Mouse (Mus musculus) midbrain, embryonic 16.5 days (tissue): Measurements from ENCODE around the gene Pam16. TPM values are rescaled to one million over a fixed set of nuclear protein-coding genes. Genes with fewer than 3 reads are reported as not detected.
"Not testable (repeated sequence)": the region's sequence is repeated elsewhere in the genome, so short reads cannot be mapped to it uniquely, and the experiment has no call there.

Experiments
- ATAC-seq: fragments of 200-750 bp; cut with Nextera tagmentation; 2 replicates; pipeline ENCODE4 v1.8.0; 2017; ENCODE audit warnings: moderate TSS enrichment
- H3K27ac ChIP-seq: fragments of 300-500 bp; sonication (generic); 2 replicates; pipeline ENCODE4 v1.5.1; 2014; ENCODE audit warnings: mild to moderate bottlenecking, low read length, mixed read lengths
- H3K27me3 ChIP-seq: fragments of 300-500 bp; sonication (generic); 2 replicates; pipeline ENCODE4 v1.6.1; 2014; ENCODE audit warnings: low read depth, low read length, mixed read lengths; ENCODE audit not compliant: control insufficient read depth, insufficient read depth
- H3K36me3 ChIP-seq: fragments of 300-500 bp; sonication (generic); 2 replicates; pipeline ENCODE4 v1.6.1; 2014; ENCODE audit warnings: mild to moderate bottlenecking, low read length, moderate library complexity, mixed read lengths; ENCODE audit not compliant: control insufficient read depth, insufficient read depth
- H3K4me1 ChIP-seq: fragments of 300-500 bp; sonication (generic); 2 replicates; pipeline ENCODE4 v1.6.1; 2014; ENCODE audit warnings: mild to moderate bottlenecking, low read length, mixed read lengths; ENCODE audit not compliant: control insufficient read depth, insufficient read depth
- H3K4me2 ChIP-seq: fragments of 300-500 bp; sonication (generic); 2 replicates; pipeline ENCODE4 v1.6.1; 2014; ENCODE audit warnings: mild to moderate bottlenecking, low read length, mixed read lengths
- H3K4me3 ChIP-seq: fragments of 300-500 bp; sonication (generic); 2 replicates; pipeline ENCODE4 v1.5.1; 2014; ENCODE audit warnings: low read depth, mild to moderate bottlenecking, low read length, moderate library complexity, mixed read lengths
- H3K9ac ChIP-seq: fragments of 300-500 bp; sonication (generic); 2 replicates; pipeline ENCODE4 v1.6.1; 2014; ENCODE audit warnings: low read depth, low read length, mixed read lengths
- H3K9me3 ChIP-seq: fragments of 300-500 bp; sonication (generic); replicated peaks from 2 replicates; pipeline ENCODE4 v1.6.1; 2014; ENCODE audit warnings: mild to moderate bottlenecking, low read length, mixed read lengths; ENCODE audit not compliant: control insufficient read depth, poor library complexity, severe bottlenecking
- WGBS: fragments of 180-500 bp; shearing (Covaris S2); extraction: QIAGEN DNeasy Blood & Tissue Kit; methylation state at CpG from one replicate; pipeline ENCODE4 v1.1.7; 2014; 5-methylcytosine and 5-hydroxymethylcytosine counted together
- polyA plus RNA-seq: library from polyadenylated mRNA; unstranded; fragments of >200 nt; fragmentation: Nextera tagmentation; extraction: Ambion mirVana; gene quantifications from 2 replicates; pipeline ENCODE4 v1.2.1, GENCODE M21; 2015

Pam16 gene
- polyA plus RNA-seq, 1 experiment from 2014 or later, result 153 TPM

DNA sequence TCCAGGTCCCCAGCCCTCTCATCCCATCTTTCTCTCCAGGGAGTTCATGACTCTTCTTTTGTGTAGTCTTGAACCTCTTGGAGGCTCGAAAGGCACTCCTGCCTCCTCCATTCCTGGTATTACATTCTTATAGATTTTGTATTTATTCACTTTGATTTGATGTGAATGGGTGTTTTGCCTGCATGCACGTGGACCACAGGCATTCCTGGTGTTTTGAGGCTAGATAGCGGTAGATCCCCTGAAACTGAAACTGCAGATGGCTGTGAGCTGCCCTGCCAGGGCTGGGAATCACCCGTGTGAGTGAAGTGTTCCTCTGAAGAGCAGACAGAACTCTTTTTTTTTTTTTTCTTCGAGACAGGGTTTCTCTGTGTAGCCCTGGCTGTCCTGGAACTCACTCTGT is 40.4 kb downstream of the Pam16 start:
- no peak for ATAC-seq
- Histone ChIP-seq H3K9ac (no peak overlapping the region), H3K4me3 (no peak overlapping the region), H3K9me3 (no peaks in the 10 kb centered on the region), H3K36me3 (no peaks in the 10 kb centered on the region), H3K27ac (no peak overlapping the region), H3K4me1 (peaks cover 5% of the 10 kb centered on the region), H3K27me3 (no peaks in the 10 kb centered on the region), H3K4me2 (no peak overlapping the region)
- 81% methylated on average over 5 of the region's 5 CpGs for WGBS

DNA sequence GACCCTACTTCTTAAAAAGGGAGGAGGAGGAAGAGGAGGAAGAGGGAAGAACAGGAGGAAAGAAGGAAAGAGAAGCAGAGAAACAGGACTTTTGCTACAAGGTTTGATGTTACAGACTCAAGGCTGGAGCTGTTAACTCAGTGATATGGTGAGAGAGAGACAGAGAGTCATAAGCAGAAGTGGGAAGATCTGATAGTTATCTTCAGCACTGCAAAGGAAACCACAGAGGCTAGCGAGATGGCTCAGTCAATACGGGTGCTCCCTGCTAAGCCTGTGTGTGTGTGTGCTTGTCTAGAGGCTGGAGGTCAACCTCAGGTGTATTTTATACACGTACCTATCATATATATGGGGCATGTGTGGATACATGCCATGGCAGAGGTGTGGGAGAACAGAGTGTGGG is 41.0 kb downstream of the Pam16 start:
- Histone ChIP-seq H3K4me2 (no peak overlapping the region), H3K4me1 (peaks cover 5% of the 10 kb centered on the region), H3K9ac (no peak overlapping the region), H3K4me3 (no peak overlapping the region), H3K27me3 (no peaks in the 10 kb centered on the region), H3K9me3 (no peaks in the 10 kb centered on the region), H3K36me3 (no peaks in the 10 kb centered on the region), H3K27ac (no peak overlapping the region)
- ATAC-seq, result no peak
- 88% methylated on average over 3 of the region's 3 CpGs for WGBS

DNA sequence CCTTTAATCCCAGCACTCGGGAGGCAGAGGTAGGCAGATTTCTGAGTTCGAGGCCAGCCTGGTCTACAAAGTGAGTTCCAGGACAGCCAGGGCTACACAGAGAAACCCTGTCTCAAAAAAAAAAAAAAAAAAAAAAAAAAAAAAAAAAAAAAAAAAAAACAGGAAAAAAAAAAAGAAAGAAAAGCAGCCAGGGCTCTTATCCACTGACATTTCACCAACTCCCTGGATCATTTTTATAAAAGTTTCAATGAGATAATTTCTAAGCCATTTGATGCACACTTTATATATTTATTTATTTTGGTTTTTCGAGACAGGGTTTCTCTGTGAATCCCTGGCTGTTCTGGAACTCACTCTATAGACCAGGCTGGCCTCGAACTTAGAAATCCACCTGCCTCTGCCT is 43.6 kb downstream of the Pam16 start:
- WGBS, result 90% methylated on average over 3 of the region's 4 CpGs
- H3K9ac ChIP-seq, H3K9me3 ChIP-seq, H3K36me3 ChIP-seq, H3K4me2 ChIP-seq, H3K4me3 ChIP-seq, H3K4me1 ChIP-seq, H3K27me3 ChIP-seq, ATAC-seq, H3K27ac ChIP-seq: not testable (repeated sequence)

DNA sequence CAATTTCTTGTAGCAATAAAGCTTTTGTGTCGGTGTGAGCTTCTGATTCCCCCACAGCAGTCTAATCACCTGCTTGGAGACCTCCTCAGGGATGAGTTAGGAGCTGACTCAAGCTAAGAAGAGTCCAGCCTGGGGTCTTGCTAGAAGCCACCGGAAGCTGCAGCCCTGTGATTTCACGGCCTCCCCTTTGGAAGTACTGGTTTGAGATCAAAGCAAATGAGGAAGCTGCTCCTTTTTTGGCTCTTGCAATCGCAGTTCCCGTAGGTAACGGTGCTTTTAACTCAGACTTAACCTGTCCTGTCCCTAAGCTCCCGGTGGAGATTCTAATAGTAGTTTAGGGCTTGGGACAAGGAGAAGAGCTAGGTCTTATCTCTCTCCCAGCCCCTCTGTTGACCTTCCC is 46.2 kb downstream of the Pam16 start:
- H3K27me3 ChIP-seq, result no peaks in the 10 kb centered on the region
- no peak overlapping the region for H3K27ac ChIP-seq
- no peak overlapping the region for H3K4me2 ChIP-seq
- H3K9ac ChIP-seq, result no peak overlapping the region
- H3K4me1 ChIP-seq, result no peaks in the 10 kb centered on the region
- H3K9me3 ChIP-seq, result no peaks in the 10 kb centered on the region
- WGBS, result 82% methylated on average over 7 of the region's 7 CpGs
- H3K36me3 ChIP-seq, result no peaks in the 10 kb centered on the region
- ATAC-seq, result no peak
- no peak overlapping the region for H3K4me3 ChIP-seq

DNA sequence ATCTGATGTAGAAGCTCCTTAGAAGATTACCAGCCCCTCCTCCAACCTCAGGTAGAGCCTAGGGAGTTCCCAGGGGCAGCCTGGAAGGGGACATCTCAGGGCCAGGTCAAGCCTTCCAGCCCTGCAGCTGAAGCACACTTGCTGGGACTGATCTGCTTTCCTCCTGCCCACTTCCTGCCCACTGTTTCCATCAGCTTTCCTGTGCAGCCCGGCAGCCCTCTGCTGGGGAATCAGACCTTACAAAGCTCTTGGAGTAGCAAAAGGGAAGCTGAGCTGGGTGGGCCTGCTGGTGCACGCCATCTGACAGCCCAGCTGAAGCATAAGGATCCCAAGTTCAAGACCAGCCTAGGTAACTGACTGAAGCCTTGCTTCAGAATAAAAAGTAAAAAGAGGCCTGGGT is 47.9 kb downstream of the Pam16 start:
- Histone ChIP-seq H3K4me1 (no peaks in the 10 kb centered on the region), H3K27ac (no peak overlapping the region), H3K27me3 (no peaks in the 10 kb centered on the region), H3K36me3 (no peaks in the 10 kb centered on the region), H3K4me3 (no peak overlapping the region), H3K4me2 (no peak overlapping the region), H3K9ac (no peak overlapping the region), H3K9me3 (no peaks in the 10 kb centered on the region)
- no peak for ATAC-seq
- WGBS, result 53% methylated on average over 2 of the region's 2 CpGs

DNA sequence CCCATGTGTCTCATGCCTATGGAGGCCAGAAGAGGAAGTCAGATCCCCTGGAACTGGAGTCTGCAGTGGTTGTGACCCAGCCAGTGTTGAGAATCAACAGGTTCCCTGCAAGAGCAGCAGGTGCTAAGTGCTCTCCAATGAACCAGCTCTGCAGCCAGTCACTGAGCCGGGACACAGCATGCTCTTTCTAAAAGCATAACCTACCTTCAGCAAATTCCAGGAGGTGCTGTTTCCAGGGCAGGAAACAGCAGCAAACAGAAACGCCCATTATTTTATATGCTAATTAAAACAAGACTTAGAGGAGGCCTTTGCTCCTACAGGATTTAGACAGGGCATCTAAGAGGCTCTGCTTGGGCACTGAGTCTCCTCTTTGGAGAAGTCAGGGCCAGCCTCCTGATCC is 48.8 kb downstream of the Pam16 start:
- Histone ChIP-seq H3K4me1 (no peaks in the 10 kb centered on the region), H3K4me2 (no peak overlapping the region), H3K27ac (no peak overlapping the region), H3K36me3 (no peaks in the 10 kb centered on the region), H3K9me3 (no peaks in the 10 kb centered on the region), H3K27me3 (no peaks in the 10 kb centered on the region), H3K9ac (no peak overlapping the region), H3K4me3 (no peak overlapping the region)
- 53% methylated on average over 2 of the region's 2 CpGs for WGBS
- no peak for ATAC-seq

DNA sequence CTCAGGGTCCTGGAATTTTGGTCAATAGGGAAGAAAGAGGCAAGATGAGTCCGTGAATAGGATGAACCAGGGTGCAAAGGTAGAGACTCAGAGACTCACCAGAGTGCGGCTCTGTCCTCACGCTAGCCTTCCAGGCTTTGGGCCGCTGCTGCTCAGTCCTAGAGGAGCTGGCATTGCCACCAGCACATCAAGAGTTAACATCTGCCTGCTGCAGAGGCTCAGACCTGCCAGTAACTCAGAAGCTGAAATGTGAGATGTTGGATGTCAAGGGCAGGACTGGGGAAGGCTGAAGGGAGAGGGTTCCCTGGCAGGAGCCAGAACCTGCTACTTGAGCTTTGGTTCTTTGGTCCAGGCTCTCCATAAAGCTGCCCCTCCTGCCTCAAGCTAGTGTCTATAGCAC is 54.1 kb downstream of the Pam16 start:
- Histone ChIP-seq H3K9ac (no peak overlapping the region), H3K4me1 (no peaks in the 10 kb centered on the region), H3K9me3 (no peaks in the 10 kb centered on the region), H3K4me3 (no peak overlapping the region), H3K27ac (no peak overlapping the region), H3K27me3 (no peaks in the 10 kb centered on the region), H3K36me3 (no peaks in the 10 kb centered on the region), H3K4me2 (no peak overlapping the region)
- no peak for ATAC-seq
- WGBS, result 70% methylated on average over 4 of the region's 4 CpGs

DNA sequence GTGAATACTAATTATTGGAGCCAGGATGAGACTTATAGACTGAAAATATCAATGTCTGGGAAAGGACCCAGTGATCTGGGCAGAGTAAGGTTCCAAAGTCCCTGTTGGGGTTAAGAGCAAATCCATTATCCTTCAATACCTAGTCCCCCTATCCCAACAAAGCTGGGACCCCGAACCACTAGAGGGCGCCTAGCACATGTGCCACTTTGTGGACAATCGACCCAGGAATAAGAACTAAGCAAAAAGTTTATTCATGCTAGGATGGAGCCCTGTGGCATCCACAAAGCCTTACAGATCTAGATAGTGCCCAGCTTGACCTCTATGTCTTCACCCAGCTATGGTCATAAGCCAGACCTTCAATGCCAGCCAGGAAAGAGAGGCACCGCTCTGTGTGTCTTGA is 56.9 kb downstream of the Pam16 start:
- 16% methylated on average over 4 of the region's 4 CpGs for WGBS
- Histone ChIP-seq H3K4me1 (no peaks in the 10 kb centered on the region), H3K4me3 (no peak overlapping the region), H3K9me3 (no peaks in the 10 kb centered on the region), H3K36me3 (no peaks in the 10 kb centered on the region), H3K9ac (no peak overlapping the region), H3K27ac (no peak overlapping the region), H3K4me2 (no peak overlapping the region), H3K27me3 (no peaks in the 10 kb centered on the region)
- ATAC-seq, result peak; percentile 21; the same call in 1 of the 2 replicates
